ENCODE assay signal across 8 mouse cellular contexts in the genomic region with DNA sequence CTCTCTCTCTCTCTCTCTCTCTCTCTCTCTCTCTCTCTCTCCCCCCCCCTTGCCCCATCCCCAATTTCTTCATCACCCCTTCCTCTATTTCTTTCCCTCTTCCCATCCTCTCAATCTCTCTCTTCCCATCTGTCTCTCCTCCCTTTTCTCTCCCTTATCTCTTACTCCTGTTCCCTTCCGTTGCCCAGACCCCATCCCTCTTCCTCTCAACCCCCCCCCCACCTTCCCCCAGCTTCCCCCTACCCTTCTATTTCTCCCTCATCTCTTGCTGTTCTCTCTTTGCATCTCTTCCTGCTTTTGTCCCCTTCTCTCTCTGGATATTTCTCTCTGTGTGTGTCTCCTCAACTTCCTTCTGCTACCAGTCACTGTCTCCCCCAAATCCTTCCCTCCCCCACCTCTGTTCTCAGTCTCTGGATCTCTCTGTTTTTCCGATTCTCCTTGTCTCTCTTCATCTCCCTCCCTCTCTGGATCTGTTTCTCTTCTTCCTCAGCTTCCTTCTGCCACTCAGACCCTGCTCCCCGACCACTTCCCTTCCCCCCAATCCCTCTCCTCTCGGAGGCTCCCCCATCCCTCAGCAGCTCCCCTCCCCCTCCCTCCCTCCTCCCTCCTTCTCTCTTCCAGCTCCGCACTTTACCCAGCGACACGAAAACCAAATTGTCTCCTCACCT. TPM values are rescaled to one million over a fixed set of nuclear protein-coding genes. Genes with fewer than 3 reads are reported as not detected.
A peak's percentile ranks its signal among the peaks of the same experiment; 100 is the strongest.
DNase-seq lines count a peak whose midpoint lies in the region; ATAC-seq and TF ChIP-seq lines count a peak whose summit lies in the region.

Gene Cacng8, plus strand, starts transcription at position 271 of the 668 bp plus-strand sequence.

- TF ChIP-seq CTCF in cerebellum, adult 2 months (IDR thresholded peaks at IDR 0.05; ENCODE audit: borderline replicate concordance, insufficient read depth, low read depth, low read length) = no peak
- no peak for TF ChIP-seq CTCF in liver, postnatal 0 days (IDR thresholded peaks at IDR 0.05; ENCODE audit: low read depth)

- H3K9me3 ChIP-seq in liver, embryonic 12.5 days (replicated peaks) = no peaks in the 10 kb centered on the region
- H3K9me3 ChIP-seq in liver, postnatal 0 days (ENCODE audit: low read length) = no peaks in the 10 kb centered on the region

- under 1% methylated on average over 7 of the region's 7 CpGs for WGBS in cerebellum, adult 2 months
- WGBS in liver, embryonic 12.5 days (ENCODE audit: insufficient replicate concordance) = 3% methylated on average over 7 of the region's 7 CpGs
- WGBS in liver, postnatal 0 days (ENCODE audit: insufficient replicate concordance) = 3% methylated on average over 7 of the region's 7 CpGs

- peak within 1 kb of the TSS; percentile 90 for H3K4me3 ChIP-seq in cerebellum, adult 2 months (replicated peaks; ENCODE audit: insufficient read depth, low read depth, low read length)
- no peak within 1 kb of the TSS for H3K4me3 ChIP-seq in liver, embryonic 12.5 days
- no peak within 1 kb of the TSS for H3K4me3 ChIP-seq in liver, postnatal 0 days (ENCODE audit: low read depth, low read length)

- peak within 1 kb of the TSS; percentile 21; the same call in 1 of the 2 replicates for H3K4me2 ChIP-seq in liver, embryonic 12.5 days
- no peak within 1 kb of the TSS for H3K4me2 ChIP-seq in liver, postnatal 0 days (ENCODE audit: low read depth, low read length)

- no peak for ATAC-seq in liver, embryonic 12.5 days
- ATAC-seq in liver, postnatal 0 days = no peak

- DNase-seq in cerebellum, adult 2 months = peak in 1 of 2 experiments; percentile 35
- no peak for DNase-seq in cerebellum, postnatal 36 days
- no peak for DNase-seq in liver, postnatal 0 days
- DNase-seq in left cerebral cortex, adult 8-10 months (ENCODE audit: low spot score in 2 of 2) = no peak
- DNase-seq in retina, embryonic 14.5 days (ENCODE audit: low spot score) = peak; percentile 46
- DNase-seq in c-Kit-positive CD71-positive TER-119-positive erythroid progenitor cells, embryonic 14.5 days (ENCODE audit: low spot score) = no peak
- no peak for DNase-seq in adrenal gland, postnatal 10 days

- H3K36me3 ChIP-seq in liver, embryonic 12.5 days = no peaks in the 10 kb centered on the region
- no peaks in the 10 kb centered on the region for H3K36me3 ChIP-seq in liver, postnatal 0 days (replicated peaks; ENCODE audit: insufficient read depth, low read length)

- no peak for TF ChIP-seq POLR2A in cerebellum, adult 2 months (IDR thresholded peaks at IDR 0.05; ENCODE audit: borderline replicate concordance, insufficient read depth, low read length)

- TF ChIP-seq EP300 in liver, postnatal 0 days (IDR thresholded peaks at IDR 0.05; ENCODE audit: low read depth) = no peak

- H3K27me3 ChIP-seq in cerebellum, adult 2 months (ENCODE audit: control insufficient read depth, insufficient read depth, low read length) = no peaks in the 10 kb centered on the region
- H3K27me3 ChIP-seq in liver, embryonic 12.5 days (replicated peaks) = peaks cover 26% of the 10 kb centered on the region
- H3K27me3 ChIP-seq in liver, postnatal 0 days (ENCODE audit: insufficient read depth, low read length) = 0 out of 2 replicates have a peak, but pooled peaks cover 10% of the 10 kb centered on the region

- H3K9ac ChIP-seq in liver, embryonic 12.5 days = no peak within 1 kb of the TSS
- H3K9ac ChIP-seq in liver, postnatal 0 days (replicated peaks) = no peak within 1 kb of the TSS

- H3K4me1 ChIP-seq in cerebellum, adult 2 months (ENCODE audit: control insufficient read depth, insufficient read depth, low read length) = peaks cover 3% of the 10 kb centered on the region; the same call in 1 of the 2 replicates
- no peaks in the 10 kb centered on the region for H3K4me1 ChIP-seq in liver, embryonic 12.5 days
- H3K4me1 ChIP-seq in liver, postnatal 0 days (ENCODE audit: insufficient read depth) = no peaks in the 10 kb centered on the region

- H3K27ac ChIP-seq in cerebellum, adult 2 months (ENCODE audit: insufficient read depth, low read length) = no peak within 1 kb of the TSS; the same call in 1 of the 2 replicates
- no peak within 1 kb of the TSS for H3K27ac ChIP-seq in liver, embryonic 12.5 days
- no peak within 1 kb of the TSS for H3K27ac ChIP-seq in liver, postnatal 0 days (ENCODE audit: low read depth)

RNA-seq across cellular contexts. Expression of gene Cacng8, which starts in this region (rescaled TPM):
- 16.6 and 20.6 TPM in 2 replicates for polyA plus RNA-seq in cerebellum, adult 2 months (2012; rRNA removed)
- polyA plus RNA-seq in liver, embryonic 12.5 days (2016; fragmentation: Nextera tagmentation; extraction: Ambion mirVana) = 0.12 and 0.36 TPM in 2 replicates
- not detected in 2 replicates for polyA plus RNA-seq in liver, postnatal 0 days (2015; fragmentation: Nextera tagmentation; extraction: Ambion mirVana)
- total RNA-seq in left cerebral cortex, adult 8-10 months (2022) = 100 to 1,000 TPM; 146 to 153 (median 150) TPM
- 1 to 10 TPM; 2.5 to 3.3 TPM for total RNA-seq in adrenal gland, postnatal 10 days (2021)

Comparison
In these comparisons a context has a peak if more than half of its experiments do, and no peak if none do; other contexts are left out.
1. RNA of gene Cacng8 (total RNA-seq): 146 to 153 TPM in left cerebral cortex, adult 8-10 months; 2.5 to 3.3 TPM in adrenal gland, postnatal 10 days; every median in the first group is over 10 times any median in the second.
2. RNA of gene Cacng8 (polyA plus RNA-seq): 16.6 to 20.6 TPM in cerebellum, adult 2 months; 0.12 to 0.36 TPM in liver, embryonic 12.5 days and not detected in liver, postnatal 0 days; every median in the first group is over 10 times any median in the second.